Mouse (Mus musculus) ES-Bruce4 (cell line): ENCODE data around the gene Phactr1. TPM values are rescaled to one million over a fixed set of nuclear protein-coding genes. Genes with fewer than 3 reads are reported as not detected.

Experiments used
- H3K27ac ChIP-seq: 2 replicates; pipeline ENCODE4 v1.5.1; 2012; ENCODE audit warnings: low read length, inconsistent platforms; ENCODE audit not compliant: insufficient read depth
- H3K27me3 ChIP-seq: 2 replicates; pipeline ENCODE4 v1.6.1; 2012; ENCODE audit warnings: mild to moderate bottlenecking, low read length, inconsistent platforms; ENCODE audit not compliant: control insufficient read depth, poor library complexity, insufficient read depth, severe bottlenecking
- H3K36me3 ChIP-seq: 2 replicates; pipeline ENCODE4 v1.6.1; 2012; ENCODE audit warnings: inconsistent platforms, mild to moderate bottlenecking, low read length, moderate library complexity; ENCODE audit not compliant: control insufficient read depth, poor library complexity, insufficient read depth, severe bottlenecking
- H3K4me1 ChIP-seq: one replicate; pipeline ENCODE4 v1.8.1; 2011; ENCODE audit warnings: low read length; ENCODE audit not compliant: control insufficient read depth, insufficient read depth
- H3K4me3 ChIP-seq: 2 replicates; pipeline ENCODE4 v1.5.1; 2011; ENCODE audit warnings: low read depth, mild to moderate bottlenecking, low read length
- H3K9ac ChIP-seq: 2 replicates; pipeline ENCODE4 v1.6.1; 2012; ENCODE audit warnings: low read depth, mild to moderate bottlenecking, inconsistent platforms; ENCODE audit not compliant: poor library complexity, severe bottlenecking
- H3K9me3 ChIP-seq: replicated peaks from 2 replicates; pipeline ENCODE4 v1.6.1; 2012; ENCODE audit warnings: mild to moderate bottlenecking, low read length, inconsistent platforms; ENCODE audit not compliant: control insufficient read depth, poor library complexity, insufficient read depth, severe bottlenecking
- CTCF ChIP-seq: IDR thresholded peaks from one replicate; pipeline ENCODE4 v1.8.1; 2011; ENCODE audit warnings: low read depth, low read length
- EP300 ChIP-seq: IDR thresholded peaks from 2 replicates; pipeline ENCODE4 v1.6.1; 2011; ENCODE audit warnings: low read depth, low read length; ENCODE audit not compliant: insufficient read depth
- POLR2A ChIP-seq: IDR thresholded peaks from one replicate; pipeline ENCODE4 v1.8.1; 2011; ENCODE audit warnings: low read length; ENCODE audit not compliant: insufficient read depth
- polyA plus RNA-seq: library from polyadenylated mRNA; stranded (reverse); fragments of >200 nt; gene quantifications from 2 replicates; pipeline ENCODE4 v1.2.4, GENCODE M21; 2011; ENCODE audit warnings: low read depth; ENCODE audit not compliant: missing spikeins, insufficient read depth, insufficient read length

Phactr1 gene
- polyA plus RNA-seq, 1 experiment = 0.96 TPM

DNA sequence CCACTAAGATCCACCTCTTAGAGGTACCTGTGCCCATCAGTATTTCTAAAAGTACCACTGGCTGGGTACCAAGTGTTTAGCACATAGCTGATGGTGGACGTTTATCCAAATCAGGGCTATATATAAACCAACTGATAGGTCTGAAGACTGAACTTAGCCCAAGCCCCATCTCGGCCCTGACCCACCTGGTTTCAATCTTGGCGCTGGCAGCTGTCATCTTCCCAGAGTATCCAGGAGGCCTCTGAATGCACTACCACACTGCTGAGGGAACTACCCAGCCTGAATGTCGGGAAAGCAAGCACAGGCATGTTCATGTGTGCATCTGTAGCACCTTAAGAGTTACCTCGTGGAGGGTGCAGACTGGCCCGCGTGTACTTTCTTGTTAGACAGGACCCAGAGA, 422.5 kb downstream of the Phactr1 start:
- Histone ChIP-seq H3K27ac (no peak overlapping the region), H3K4me3 (no peak overlapping the region), H3K9ac (no peak overlapping the region), H3K36me3 (no peaks in the 10 kb centered on the region), H3K27me3 (no peaks in the 10 kb centered on the region), H3K9me3 (no peaks in the 10 kb centered on the region), H3K4me1 (no peaks in the 10 kb centered on the region)
- TF ChIP-seq CTCF (no peak), POLR2A (no peak)

DNA sequence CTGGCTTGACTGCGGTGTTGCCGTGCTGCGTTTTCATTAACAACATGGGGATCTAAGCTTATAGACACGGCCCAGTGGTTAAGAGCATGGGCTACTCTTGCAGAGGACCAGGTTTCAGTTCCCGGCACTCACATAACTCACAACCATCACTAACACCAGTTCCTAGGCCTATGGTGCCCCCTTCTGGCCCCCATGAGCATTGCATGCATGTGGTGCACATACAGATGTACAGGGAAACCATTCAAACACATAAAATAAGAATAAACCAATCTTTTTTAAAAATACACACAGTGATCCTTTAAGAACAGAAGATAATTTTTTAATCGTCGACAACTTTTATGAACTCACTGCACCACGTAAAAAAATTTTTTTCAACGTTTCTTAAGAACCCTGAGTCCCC, 424.1 kb downstream of the Phactr1 start:
- Histone ChIP-seq H3K4me1 (no peaks in the 10 kb centered on the region), H3K4me3 (no peak overlapping the region), H3K27me3 (no peaks in the 10 kb centered on the region), H3K27ac (no peak overlapping the region), H3K36me3 (no peaks in the 10 kb centered on the region), H3K9ac (no peak overlapping the region), H3K9me3 (no peaks in the 10 kb centered on the region)
- TF ChIP-seq CTCF = peak; percentile 8
- no peak for TF ChIP-seq EP300

- H3K4me1 ChIP-seq = no peaks in the 10 kb centered on the region
- H3K9ac ChIP-seq = no peak overlapping the region
- no peaks in the 10 kb centered on the region for H3K27me3 ChIP-seq
- TF ChIP-seq CTCF (no peak), EP300 (no peak), POLR2A (no peak)
- no peak overlapping the region for H3K27ac ChIP-seq
- no peaks in the 10 kb centered on the region for H3K36me3 ChIP-seq
- H3K4me3 ChIP-seq = no peak overlapping the region
- peaks cover 4% of the 10 kb centered on the region; the same call in 1 of the 2 replicates for H3K9me3 ChIP-seq
Measured at GRCm38 (mm10) chr13:43112280-43112679, 431.9 kb downstream of the Phactr1 start.

DNA sequence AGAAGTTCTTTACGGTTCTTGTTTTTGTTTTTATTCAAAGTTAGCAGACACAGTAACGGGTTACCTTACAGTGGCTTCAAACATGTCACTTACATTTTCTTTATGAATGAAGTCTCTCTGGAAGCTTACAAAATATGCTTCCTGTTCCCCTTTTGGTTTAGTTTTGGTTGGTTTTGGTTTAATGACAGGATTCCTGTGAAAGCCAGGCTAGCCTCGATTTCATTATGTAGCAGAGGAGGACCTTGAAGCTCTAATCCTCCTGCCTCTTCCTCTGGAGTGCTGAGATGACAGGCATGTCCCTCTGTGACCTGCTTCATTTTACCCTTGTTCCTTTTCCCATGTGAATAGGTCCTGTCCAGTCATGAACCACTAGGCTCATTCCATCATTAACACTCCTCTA, 432.3 kb downstream of the Phactr1 start:
- Histone ChIP-seq H3K9me3 (peaks cover 4% of the 10 kb centered on the region; the same call in 1 of the 2 replicates), H3K4me1 (no peaks in the 10 kb centered on the region), H3K36me3 (no peaks in the 10 kb centered on the region), H3K27ac (no peak overlapping the region), H3K4me3 (no peak overlapping the region), H3K27me3 (no peaks in the 10 kb centered on the region), H3K9ac (no peak overlapping the region)
- TF ChIP-seq EP300 (no peak), POLR2A (no peak), CTCF (no peak)

DNA sequence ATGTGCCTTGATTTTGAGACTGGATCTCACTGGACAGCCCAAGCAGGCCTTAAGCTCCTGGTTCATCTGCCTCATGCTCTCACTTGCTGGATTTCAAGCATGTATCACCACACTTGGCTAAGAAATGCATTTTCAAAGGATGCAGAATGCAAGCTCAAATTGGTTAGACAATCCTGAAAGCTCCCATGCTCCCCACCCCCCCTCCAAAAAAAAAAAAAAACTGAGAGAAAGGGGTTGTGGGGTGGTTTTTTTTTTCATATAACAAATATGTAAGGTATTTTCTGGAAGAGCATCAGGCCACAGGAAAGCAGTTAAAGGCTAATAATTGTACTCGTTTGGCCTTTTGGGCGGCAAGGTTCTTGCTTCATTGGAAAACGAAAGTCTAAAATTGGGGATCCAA, 432.7 kb downstream of the Phactr1 start:
- Histone ChIP-seq H3K4me3 (no peak overlapping the region), H3K27me3 (no peaks in the 10 kb centered on the region), H3K9me3 (peaks cover 4% of the 10 kb centered on the region; the same call in 1 of the 2 replicates), H3K36me3 (no peaks in the 10 kb centered on the region), H3K27ac (no peak overlapping the region), H3K9ac (no peak overlapping the region), H3K4me1 (no peaks in the 10 kb centered on the region)
- no peak for TF ChIP-seq EP300
- TF ChIP-seq CTCF = no peak
- TF ChIP-seq POLR2A = no peak

- no peak overlapping the region for H3K27ac ChIP-seq
Measured at GRCm38 (mm10) chr13:43122306-43123070, 442.1 kb downstream of the Phactr1 start.

More at GRCm38 (mm10) chr13:43122306-43123070, 442.1 kb downstream of the Phactr1 start:
- Histone ChIP-seq H3K9me3 (no peaks in the 10 kb centered on the region), H3K36me3 (no peaks in the 10 kb centered on the region), H3K27me3 (no peaks in the 10 kb centered on the region), H3K4me3 (no peak overlapping the region), H3K9ac (no peak overlapping the region), H3K4me1 (no peaks in the 10 kb centered on the region)
- no peak for TF ChIP-seq POLR2A
- TF ChIP-seq EP300 = no peak
- no peak for TF ChIP-seq CTCF
